Mouse (Mus musculus): ENCODE results near the gene Gm21954.
A peak's percentile ranks its signal among the peaks of the same experiment; 100 is the strongest.

Gene Gm21954

GRCm38 (mm10) chr3:55472110-55472509, at the start of gene Gm21954:
Gene Gm21954, minus strand, starts transcription at chr3:55472210.
- no peak for DNase-seq

- no peak for DNase-seq
These were observed 49.8 kb upstream of the Gm21954 start for GRCm38 (mm10) chr3:55521776-55522175.

- peak; percentile 68 for DNase-seq
These were observed 48.5 kb upstream of the Gm21954 start for GRCm38 (mm10) chr3:55520240-55521180.

GRCm38 (mm10) chr3:55517454-55518014, 45.5 kb upstream of the Gm21954 start:
- no peak for DNase-seq

GRCm38 (mm10) chr3:55515966-55516365, 44.0 kb upstream of the Gm21954 start:
- DNase-seq = no peak

DNA sequence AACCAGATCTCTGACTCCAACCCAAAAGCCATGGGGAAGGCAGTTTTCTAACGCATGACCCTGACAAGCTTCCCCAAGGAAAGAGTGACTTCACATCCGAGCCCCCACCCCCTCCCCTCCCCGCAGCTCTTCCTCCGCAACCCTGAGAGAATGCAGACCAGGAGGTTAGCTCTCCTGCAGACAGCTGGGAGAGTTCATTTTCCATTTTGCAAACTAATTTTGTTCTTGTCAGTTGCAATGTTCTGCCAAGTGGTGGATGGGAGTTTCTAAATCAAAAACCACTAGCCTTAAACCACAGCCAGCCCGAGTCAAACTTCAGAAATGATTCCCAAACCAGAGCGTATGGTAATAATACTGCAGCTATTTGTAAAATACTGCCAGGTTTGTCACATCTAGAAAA, 39.6 kb upstream of the Gm21954 start:
- DNase-seq = no peak

GRCm38 (mm10) chr3:55510198-55510597, 38.2 kb upstream of the Gm21954 start:
- DNase-seq = no peak

- DNase-seq = no peak
These were observed 27.3 kb upstream of the Gm21954 start for GRCm38 (mm10) chr3:55499298-55499697.

DNA sequence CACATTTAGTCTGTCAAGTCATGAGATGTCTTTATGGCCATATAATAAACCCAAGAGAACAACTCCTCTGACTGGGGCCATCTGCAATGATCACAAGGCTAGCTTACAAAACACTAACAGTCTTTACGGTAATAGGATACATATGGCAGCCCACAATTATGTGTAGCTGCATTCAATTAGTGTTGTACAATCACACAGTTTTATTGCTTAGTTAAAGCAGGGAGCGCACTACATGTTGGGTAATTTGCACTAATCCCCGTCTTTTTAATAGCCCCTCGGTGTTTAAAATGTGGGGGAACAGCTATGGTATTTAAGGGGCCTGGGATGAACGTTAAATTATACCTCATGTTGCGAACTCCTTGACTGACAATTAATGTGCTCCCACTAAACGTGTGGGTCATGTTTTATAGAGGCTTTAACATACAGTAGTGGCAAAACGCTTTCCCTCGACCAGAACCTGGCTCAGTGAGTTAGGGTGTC, 24.5 kb upstream of the Gm21954 start:
- no peak for DNase-seq

GRCm38 (mm10) chr3:55495866-55496265, 23.9 kb upstream of the Gm21954 start:
- no peak for DNase-seq

DNA sequence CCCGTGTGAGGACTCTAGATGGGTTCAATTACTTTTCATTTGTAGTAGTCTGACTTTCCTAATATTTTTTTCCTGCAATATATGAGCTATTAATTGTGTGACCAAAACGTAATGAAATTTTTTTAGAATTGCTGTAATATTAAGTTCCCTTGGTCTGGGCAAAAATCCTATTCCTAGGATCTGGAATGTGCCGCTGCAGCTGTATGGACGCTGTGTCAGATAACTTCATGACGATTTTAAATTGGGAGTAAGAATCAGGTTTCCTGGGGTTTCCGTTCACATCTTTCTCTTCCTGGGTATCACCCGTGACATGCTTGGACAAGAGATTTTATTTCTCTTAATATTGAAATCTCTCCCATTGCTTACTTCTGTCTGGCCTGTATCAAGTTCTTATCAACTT, 23.2 kb upstream of the Gm21954 start:
- DNase-seq = no peak

- no peak for DNase-seq
These were observed 22.3 kb upstream of the Gm21954 start for GRCm38 (mm10) chr3:55494348-55494747.

GRCm38 (mm10) chr3:55492021-55492420, 20.0 kb upstream of the Gm21954 start:
- DNase-seq = no peak

DNA sequence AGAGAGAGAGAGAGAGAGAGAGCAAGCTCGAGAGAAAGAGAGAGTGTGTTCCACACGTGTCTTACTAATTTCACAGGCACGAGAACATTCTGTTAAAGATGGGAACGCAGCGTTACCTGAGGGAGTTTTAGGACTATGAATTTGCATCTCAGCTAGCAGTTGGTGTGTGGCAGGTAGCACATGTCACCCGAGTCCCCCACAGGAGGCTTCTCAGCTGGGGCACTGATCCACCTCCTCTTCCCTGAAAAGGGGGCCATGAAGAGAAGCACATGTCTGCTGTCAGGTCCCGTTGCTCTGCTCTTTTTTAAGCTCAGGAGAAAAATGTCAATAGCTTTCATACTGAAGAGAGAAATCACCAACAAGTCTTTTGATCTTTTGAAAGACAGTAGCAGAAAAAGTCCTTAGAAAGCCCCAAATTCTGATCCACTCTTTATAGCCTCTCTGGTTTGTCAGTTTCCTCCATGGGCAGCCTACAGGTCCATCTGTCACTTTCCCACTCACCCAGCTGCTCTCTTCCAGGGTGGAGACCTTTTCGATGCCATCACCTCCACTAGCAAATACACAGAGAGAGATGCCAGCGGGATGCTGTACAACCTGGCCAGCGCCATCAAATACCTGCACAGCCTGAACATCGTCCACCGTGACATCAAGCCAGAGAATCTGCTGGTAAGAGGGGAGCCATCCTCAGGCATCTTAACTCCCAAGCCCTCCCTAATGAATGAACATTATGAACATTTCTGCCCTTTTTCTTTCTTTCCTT, 17.4 kb upstream of the Gm21954 start:
- DNase-seq = no peak

DNA sequence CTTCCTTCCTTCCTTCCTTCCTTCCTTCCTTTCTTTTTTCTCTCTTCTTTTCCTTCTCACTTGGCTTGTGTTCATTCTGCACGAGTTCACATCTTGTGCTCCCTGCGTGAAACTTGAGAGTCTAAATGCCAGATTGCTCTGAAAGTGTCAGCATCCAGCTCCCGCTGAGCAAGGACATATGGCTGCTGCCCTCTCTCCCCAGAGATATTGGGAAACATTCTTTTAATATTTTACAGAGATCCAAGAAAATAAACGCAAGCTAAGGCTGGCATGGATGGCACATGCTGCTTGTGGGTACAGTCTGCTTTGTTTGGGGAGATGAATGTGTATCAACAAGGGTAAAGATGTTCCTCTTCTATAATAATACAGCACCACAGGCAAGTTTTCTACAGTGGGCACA, 11.3 kb upstream of the Gm21954 start:
- no peak for DNase-seq

GRCm38 (mm10) chr3:55481140-55481539, 9.1 kb upstream of the Gm21954 start:
- no peak for DNase-seq

GRCm38 (mm10) chr3:55479306-55479705, 7.3 kb upstream of the Gm21954 start:
- DNase-seq = no peak

DNA sequence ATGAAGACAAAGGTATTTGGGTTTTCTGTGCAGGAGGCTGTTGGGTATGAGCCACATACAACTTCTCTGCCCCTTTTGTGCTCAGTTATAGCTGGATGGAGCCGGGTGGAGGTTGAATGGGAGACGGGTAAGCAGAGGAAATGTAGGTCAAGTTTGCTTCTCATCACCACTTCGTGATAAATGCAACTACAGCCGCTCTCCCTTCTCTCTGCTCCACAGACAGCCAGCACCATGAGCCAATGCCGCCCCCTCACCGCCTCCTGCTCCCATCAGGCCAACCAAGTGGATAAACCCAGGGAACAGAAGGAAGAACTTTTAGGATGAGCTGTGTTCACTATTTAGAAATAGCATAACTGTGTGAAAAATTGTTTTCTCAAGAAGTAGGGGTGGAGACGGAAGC, 4.7 kb upstream of the Gm21954 start:
- DNase-seq = no peak

- DNase-seq = no peak
These were observed 1.1 kb upstream of the Gm21954 start for GRCm38 (mm10) chr3:55473146-55473545.

- no peak for DNase-seq
These were observed 5.7 kb downstream of the Gm21954 start for GRCm38 (mm10) chr3:55466348-55466747.

- DNase-seq = no peak
These were observed 6.2 kb downstream of the Gm21954 start for GRCm38 (mm10) chr3:55465785-55466184.

DNA sequence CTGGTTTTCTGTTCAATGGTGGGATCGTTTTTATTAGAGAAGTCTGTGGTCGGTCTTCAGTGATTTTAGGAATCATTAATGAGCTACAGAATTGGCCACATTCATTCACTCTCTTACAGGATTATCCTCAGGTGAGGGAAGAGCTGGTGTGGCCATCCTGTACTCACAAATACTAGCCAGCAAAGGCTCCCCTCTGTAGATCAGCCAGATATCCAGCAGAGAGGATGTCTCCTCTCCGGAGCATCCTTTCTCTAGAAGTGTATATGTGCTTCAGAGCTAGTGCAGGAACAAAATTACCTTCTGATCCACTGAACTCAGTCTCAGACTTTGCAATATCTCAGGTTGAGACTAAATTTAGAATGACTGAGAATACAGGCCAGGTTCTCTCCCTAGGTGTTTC, 7.8 kb downstream of the Gm21954 start:
- DNase-seq = no peak

- no peak for DNase-seq
These were observed 8.9 kb downstream of the Gm21954 start for GRCm38 (mm10) chr3:55462904-55463668.

All from kidney, adult 18-20 months (tissue).